18 mouse cellular contexts compared by ENCODE assay signal in genomic region chr4:131491960-131492359, GRCm38 (mm10).
DNase-seq lines count a peak whose midpoint lies in the region; ATAC-seq lines count a peak whose summit lies in the region.
"Had no signal": no experiment of that assay in that cellular context is flagged by ENCODE, and none has a peak within 500 bp of the region (broad histone marks: within the 10 kb centered on the region; RNA-seq: fewer than 3 reads in every experiment).

No protein-coding gene starts in this region.

- no peak overlapping the region for H3K4me2 ChIP-seq in lung, embryonic 16.5 days (ENCODE audit: low read depth, low read length)
- H3K4me2 ChIP-seq in hindbrain, embryonic 15.5 days: no peak overlapping the region
- no peak overlapping the region for H3K4me2 ChIP-seq in midbrain, embryonic 12.5 days (replicated peaks)
- H3K4me2 ChIP-seq in neural tube, embryonic 15.5 days: no peak overlapping the region
- H3K4me2 ChIP-seq: heart, embryonic 12.5 days; liver, embryonic 15.5 days; stomach, embryonic 15.5 days had no signal

- H3K36me3 ChIP-seq in lung, embryonic 16.5 days (ENCODE audit: control insufficient read depth, insufficient read depth, low read length): no peaks in the 10 kb centered on the region
- H3K36me3 ChIP-seq in hindbrain, embryonic 15.5 days: no peaks in the 10 kb centered on the region
- H3K36me3 ChIP-seq in midbrain, embryonic 12.5 days: no peaks in the 10 kb centered on the region
- H3K36me3 ChIP-seq in neural tube, embryonic 15.5 days: no peaks in the 10 kb centered on the region
- H3K36me3 ChIP-seq: heart, embryonic 12.5 days; liver, embryonic 15.5 days; stomach, embryonic 15.5 days had no signal

- H3K9me3 ChIP-seq in lung, embryonic 16.5 days (ENCODE audit: control insufficient read depth, low read length): no peaks in the 10 kb centered on the region
- H3K9me3 ChIP-seq in hindbrain, embryonic 15.5 days: no peaks in the 10 kb centered on the region
- no peaks in the 10 kb centered on the region for H3K9me3 ChIP-seq in midbrain, embryonic 12.5 days
- H3K9me3 ChIP-seq in neural tube, embryonic 15.5 days (replicated peaks): no peaks in the 10 kb centered on the region
- H3K9me3 ChIP-seq: heart, embryonic 12.5 days; liver, embryonic 15.5 days; stomach, embryonic 15.5 days had no signal

- no peak overlapping the region for H3K4me3 ChIP-seq in lung, embryonic 16.5 days (ENCODE audit: low read length)
- H3K4me3 ChIP-seq in hindbrain, embryonic 15.5 days: no peak overlapping the region
- no peak overlapping the region for H3K4me3 ChIP-seq in midbrain, embryonic 12.5 days
- no peak overlapping the region for H3K4me3 ChIP-seq in neural tube, embryonic 15.5 days (replicated peaks)
- H3K4me3 ChIP-seq: heart, embryonic 12.5 days; layer of hippocampus, adult 2 months; liver, embryonic 15.5 days; stomach, embryonic 15.5 days had no signal

- no peaks in the 10 kb centered on the region for H3K4me1 ChIP-seq in lung, embryonic 16.5 days (replicated peaks; ENCODE audit: control insufficient read depth, insufficient read depth, low read length)
- peaks cover 48% of the 10 kb centered on the region for H3K4me1 ChIP-seq in hindbrain, embryonic 15.5 days (replicated peaks)
- peaks cover 27% of the 10 kb centered on the region for H3K4me1 ChIP-seq in midbrain, embryonic 12.5 days
- H3K4me1 ChIP-seq in neural tube, embryonic 15.5 days: peaks cover 58% of the 10 kb centered on the region
- H3K4me1 ChIP-seq: liver, embryonic 15.5 days had no signal

- DNase-seq in lung, postnatal 14 days: no peak
- DNase-seq in spleen, postnatal 4 days (ENCODE audit: low spot score in 2 of 2): no peak
- no peak for DNase-seq in urinary bladder, postnatal 25 days (ENCODE audit: low spot score)
- DNase-seq: cerebellum, adult 8-10 months; heart, postnatal 14 days; kidney, adult 2 months; kidney, postnatal 10 days; lung, postnatal 36 days; thymus, adult 2 months had no signal

- ATAC-seq in lung, embryonic 16.5 days (ENCODE audit: low read depth): peak; percentile 36; the same call in 1 of the 2 replicates
- peak; percentile 42; the same call in 1 of the 2 replicates for ATAC-seq in hindbrain, embryonic 15.5 days (ENCODE audit: low FRiP score, low read depth)
- peak; percentile 49 for ATAC-seq in midbrain, embryonic 12.5 days (ENCODE audit: low FRiP score, low read depth)
- ATAC-seq in neural tube, embryonic 15.5 days (ENCODE audit: low FRiP score): 0 out of 2 replicates have a peak, but pooled peaks have one; percentile 25
- ATAC-seq: inflammation-experienced regulatory T-cells, adult 6 months had no signal

- WGBS in lung, embryonic 16.5 days: 48% methylated on average over 4 of the region's 4 CpGs
- WGBS in hindbrain, embryonic 15.5 days: 32% methylated on average over 4 of the region's 4 CpGs
- 50% methylated on average over 4 of the region's 4 CpGs for WGBS in midbrain, embryonic 12.5 days
- 44% methylated on average over 4 of the region's 4 CpGs for WGBS in neural tube, embryonic 15.5 days

- H3K9ac ChIP-seq in lung, embryonic 16.5 days (ENCODE audit: low read length): no peak overlapping the region
- H3K9ac ChIP-seq in hindbrain, embryonic 15.5 days: no peak overlapping the region
- no peak overlapping the region for H3K9ac ChIP-seq in midbrain, embryonic 12.5 days (replicated peaks)
- no peak overlapping the region for H3K9ac ChIP-seq in neural tube, embryonic 15.5 days (replicated peaks)
- H3K9ac ChIP-seq: heart, embryonic 12.5 days; liver, embryonic 15.5 days; stomach, embryonic 15.5 days had no signal

- no peak overlapping the region for H3K27ac ChIP-seq in lung, embryonic 16.5 days (ENCODE audit: low read length)
- no peak overlapping the region for H3K27ac ChIP-seq in hindbrain, embryonic 15.5 days (replicated peaks)
- no peak overlapping the region for H3K27ac ChIP-seq in midbrain, embryonic 12.5 days (replicated peaks)
- H3K27ac ChIP-seq in neural tube, embryonic 15.5 days (replicated peaks): no peak overlapping the region
- H3K27ac ChIP-seq: layer of hippocampus, adult 2 months; liver, embryonic 15.5 days; stomach, embryonic 15.5 days had no signal

- H3K27me3 ChIP-seq in lung, embryonic 16.5 days (ENCODE audit: control insufficient read depth, insufficient read depth, low read depth, low read length): peaks cover 2% of the 10 kb centered on the region; the same call in 1 of the 2 replicates
- no peaks in the 10 kb centered on the region for H3K27me3 ChIP-seq in hindbrain, embryonic 15.5 days
- no peaks in the 10 kb centered on the region; the same call in 1 of the 2 replicates for H3K27me3 ChIP-seq in midbrain, embryonic 12.5 days
- H3K27me3 ChIP-seq in neural tube, embryonic 15.5 days (replicated peaks): 0 out of 2 replicates have a peak, but pooled peaks cover 3% of the 10 kb centered on the region
- H3K27me3 ChIP-seq: stomach, embryonic 15.5 days had no signal
